Mouse (Mus musculus) hindbrain, embryonic 10.5 days (tissue): ENCODE data around the gene Nlk. TPM values are rescaled to one million over a fixed set of nuclear protein-coding genes. Genes with fewer than 3 reads are reported as not detected.

Experiments used
- DNase-seq: peaks from one replicate; pipeline ENCODE4 v3.0.0-alpha.2; 2017; ENCODE audit warnings: low spot score
- H3K27ac ChIP-seq: fragments of 300-500 bp; sonication (generic); 2 replicates; pipeline ENCODE4 v1.5.1; 2016; ENCODE audit warnings: mild to moderate bottlenecking, moderate library complexity
- H3K27me3 ChIP-seq: fragments of 300-500 bp; sonication (generic); 2 replicates; pipeline ENCODE4 v1.6.1; 2016; ENCODE audit warnings: mild to moderate bottlenecking; ENCODE audit not compliant: poor library complexity, insufficient read depth, severe bottlenecking
- H3K36me3 ChIP-seq: fragments of 300-500 bp; sonication (generic); 2 replicates; pipeline ENCODE4 v1.6.1; 2016; ENCODE audit warnings: mild to moderate bottlenecking, moderate library complexity
- H3K4me1 ChIP-seq: fragments of 300-500 bp; sonication (generic); replicated peaks from 2 replicates; pipeline ENCODE4 v1.6.1; 2016; ENCODE audit warnings: mild to moderate bottlenecking
- H3K4me3 ChIP-seq: fragments of 300-500 bp; sonication (generic); 2 replicates; pipeline ENCODE4 v1.5.1; 2016; ENCODE audit warnings: mild to moderate bottlenecking, moderate library complexity
- H3K9me3 ChIP-seq: fragments of 300-500 bp; sonication (generic); 2 replicates; pipeline ENCODE4 v1.6.1; 2016; ENCODE audit warnings: mild to moderate bottlenecking, moderate library complexity
- WGBS: fragments of 180-500 bp; shearing (Covaris S2); methylation state at CpG from one replicate; pipeline ENCODE4 v1.1.7; 2016; 5-methylcytosine and 5-hydroxymethylcytosine counted together
- polyA plus RNA-seq: library from polyadenylated mRNA; unstranded; fragments of >200 nt; fragmentation: Nextera tagmentation; extraction: Ambion mirVana; gene quantifications from 2 replicates; pipeline ENCODE4 v1.2.1, GENCODE M21; 2016

Gene Nlk
- 17.1 and 18.7 TPM in 2 replicates for polyA plus RNA-seq

GRCm38 (mm10) chr11:78696777-78697752 is at the start of gene Nlk:
TSS of gene Nlk (minus strand) at chr11:78697373.
- Histone ChIP-seq H3K27me3 (peaks cover 4% of the 10 kb centered on the region; the same call in 1 of the 2 replicates), H3K9me3 (no peaks in the 10 kb centered on the region), H3K4me3 (peak within 1 kb of the TSS; percentile 84), H3K27ac (peak within 1 kb of the TSS; percentile 97), H3K4me1 (peaks cover 34% of the 10 kb centered on the region), H3K36me3 (peaks cover 16% of the 10 kb centered on the region; the same call in 1 of the 2 replicates)
- DNase-seq, result peak; percentile 99
- under 1% methylated on average over 55 of the region's 65 CpGs for WGBS

- Histone ChIP-seq H3K4me3 (no peak overlapping the region), H3K36me3 (peaks cover 23% of the 10 kb centered on the region), H3K27ac (no peak overlapping the region), H3K9me3 (no peaks in the 10 kb centered on the region), H3K4me1 (peaks cover 9% of the 10 kb centered on the region), H3K27me3 (peaks cover 5% of the 10 kb centered on the region; the same call in 1 of the 2 replicates)
- WGBS, result 91% methylated on average over 7 of the region's 7 CpGs
- DNase-seq, result no peak
Measured at GRCm38 (mm10) chr11:78746264-78746663, 49.1 kb upstream of the Nlk start.

DNA sequence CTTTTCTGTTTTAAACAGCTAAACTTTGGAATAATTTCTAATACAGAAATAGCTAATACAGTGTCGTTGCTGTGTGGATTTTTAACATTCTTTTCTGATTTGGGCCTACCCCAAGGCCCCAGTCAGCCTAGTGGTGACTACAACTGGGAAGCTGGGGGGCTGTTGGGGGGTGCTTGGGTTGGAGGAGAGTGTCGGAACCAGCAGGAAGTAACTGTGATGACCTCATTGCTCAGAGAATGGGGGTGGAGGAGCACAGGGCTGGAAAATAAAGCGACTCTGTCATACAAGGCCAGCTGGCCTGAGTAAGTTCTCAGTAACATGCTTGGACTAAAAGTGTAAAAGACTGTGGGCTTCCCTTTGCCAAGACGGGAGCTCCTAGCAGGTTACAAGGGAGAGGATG is 48.3 kb upstream of the Nlk start:
- no peaks in the 10 kb centered on the region for H3K9me3 ChIP-seq
- H3K27ac ChIP-seq, result no peak overlapping the region
- no peak for DNase-seq
- peaks cover 23% of the 10 kb centered on the region for H3K36me3 ChIP-seq
- WGBS, result 78% methylated on average over 4 of the region's 4 CpGs
- peaks cover under 1% of the 10 kb centered on the region for H3K4me1 ChIP-seq
- no peak overlapping the region for H3K4me3 ChIP-seq
- peaks cover 11% of the 10 kb centered on the region for H3K27me3 ChIP-seq

DNA sequence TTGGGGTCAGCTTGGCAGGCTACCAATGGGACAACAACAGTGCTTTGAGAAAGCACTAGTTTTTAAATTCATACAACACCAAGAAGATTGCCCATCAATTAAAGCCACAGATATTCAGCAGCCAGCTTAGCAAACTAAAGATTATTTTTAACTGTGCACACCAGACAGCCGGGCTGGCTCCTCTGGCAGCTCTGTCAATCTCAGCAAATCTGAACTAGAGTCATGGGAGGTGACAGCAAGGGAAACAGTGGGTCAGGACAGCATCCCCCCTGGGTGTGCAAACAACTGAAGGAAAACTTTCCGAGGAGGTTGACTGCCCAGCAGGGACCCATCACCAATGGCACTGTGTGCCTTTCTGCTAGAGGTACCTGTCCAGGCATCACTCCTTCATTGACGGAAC is 45.3 kb upstream of the Nlk start:
- Histone ChIP-seq H3K27me3 (peaks cover 40% of the 10 kb centered on the region), H3K4me1 (peaks cover 2% of the 10 kb centered on the region; the same call in 1 of the 2 replicates), H3K27ac (no peak overlapping the region), H3K9me3 (no peaks in the 10 kb centered on the region), H3K36me3 (no peaks in the 10 kb centered on the region), H3K4me3 (no peak overlapping the region)
- DNase-seq, result no peak
- WGBS, result 69% methylated on average over 3 of the region's 3 CpGs

DNA sequence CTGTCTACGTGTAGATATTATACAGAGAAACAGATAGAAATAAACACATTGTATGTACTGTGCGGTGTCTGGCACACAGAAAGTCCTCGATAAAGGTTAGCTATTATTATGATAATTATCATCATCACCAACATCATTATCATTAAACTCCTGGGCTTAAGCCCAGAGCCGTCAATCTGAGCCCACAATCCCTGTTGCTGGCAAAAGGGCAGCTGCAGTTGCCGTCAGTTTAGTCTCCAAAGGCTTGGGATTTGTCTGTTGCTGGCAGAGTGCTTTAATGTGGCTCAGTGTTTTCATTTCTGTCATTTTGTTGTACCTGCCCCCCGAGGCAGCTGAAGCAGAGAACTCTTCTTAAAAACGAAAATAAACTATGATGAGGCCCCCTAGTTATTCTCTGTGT is 44.8 kb upstream of the Nlk start:
- H3K36me3 ChIP-seq, result no peaks in the 10 kb centered on the region
- WGBS, result 71% methylated on average over 7 of the region's 7 CpGs
- no peak overlapping the region for H3K4me3 ChIP-seq
- H3K27me3 ChIP-seq, result peaks cover 40% of the 10 kb centered on the region
- peaks cover 7% of the 10 kb centered on the region for H3K4me1 ChIP-seq
- no peak for DNase-seq
- H3K27ac ChIP-seq, result no peak overlapping the region
- no peaks in the 10 kb centered on the region for H3K9me3 ChIP-seq

GRCm38 (mm10) chr11:78739361-78739760 is 42.2 kb upstream of the Nlk start:
- no peak overlapping the region for H3K27ac ChIP-seq
- peaks cover 13% of the 10 kb centered on the region for H3K4me1 ChIP-seq
- no peak for DNase-seq
- H3K4me3 ChIP-seq, result no peak overlapping the region
- H3K36me3 ChIP-seq, result no peaks in the 10 kb centered on the region
- peaks cover 59% of the 10 kb centered on the region for H3K27me3 ChIP-seq
- no peaks in the 10 kb centered on the region for H3K9me3 ChIP-seq

- no peak overlapping the region for H3K27ac ChIP-seq
- H3K27me3 ChIP-seq, result peaks cover 62% of the 10 kb centered on the region
- H3K4me1 ChIP-seq, result peaks cover 13% of the 10 kb centered on the region
- WGBS, result 43% methylated on average over 3 of the region's 3 CpGs
- no peaks in the 10 kb centered on the region for H3K36me3 ChIP-seq
- H3K4me3 ChIP-seq, result no peak overlapping the region
- DNase-seq, result no peak
- H3K9me3 ChIP-seq, result no peaks in the 10 kb centered on the region
Measured at GRCm38 (mm10) chr11:78736877-78737408, 39.8 kb upstream of the Nlk start.

DNA sequence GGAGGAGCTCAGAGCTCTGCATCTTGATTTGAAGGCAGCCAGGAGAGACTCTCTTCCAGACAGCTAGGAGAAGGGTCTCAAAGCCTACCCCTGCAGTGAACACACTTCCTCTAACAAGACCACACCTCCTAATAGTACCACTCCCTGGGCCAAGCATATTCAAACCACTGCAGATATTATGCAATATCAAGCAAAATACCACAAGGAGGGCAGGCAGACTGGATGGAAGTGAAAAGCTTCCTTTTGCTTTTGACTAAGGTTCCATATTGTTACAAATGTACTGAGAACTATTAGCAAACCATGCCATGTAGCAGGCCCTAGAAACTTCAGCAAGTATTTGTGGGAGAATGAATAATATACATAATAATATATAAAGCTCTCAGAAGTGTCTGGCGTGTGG is 38.0 kb upstream of the Nlk start:
- no peaks in the 10 kb centered on the region for H3K36me3 ChIP-seq
- peaks cover 13% of the 10 kb centered on the region for H3K4me1 ChIP-seq
- no peak overlapping the region for H3K4me3 ChIP-seq
- H3K27me3 ChIP-seq, result peaks cover 52% of the 10 kb centered on the region
- H3K9me3 ChIP-seq, result no peaks in the 10 kb centered on the region
- DNase-seq, result no peak
- no peak overlapping the region for H3K27ac ChIP-seq
- WGBS, result 94% methylated on average over 1 of the region's 1 CpGs

DNA sequence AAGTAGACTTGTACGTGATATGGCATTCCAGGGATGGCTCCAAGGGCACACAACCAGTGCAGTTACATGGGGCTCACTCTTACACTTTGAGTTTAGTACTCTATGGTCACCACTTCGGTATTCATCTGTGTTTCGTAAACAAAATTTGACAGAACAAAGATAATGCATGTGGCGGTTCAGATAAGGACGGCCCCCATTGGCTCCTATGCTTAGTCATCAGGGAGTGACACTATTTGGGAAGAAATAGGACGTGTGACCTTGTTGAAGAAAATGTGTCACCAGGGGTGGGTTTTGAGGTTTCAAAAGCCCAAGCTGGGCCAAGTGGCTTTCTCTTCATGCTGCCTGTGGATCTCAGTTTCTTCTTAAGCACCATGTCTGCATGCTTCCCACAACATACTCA is 35.4 kb upstream of the Nlk start:
- peaks cover 13% of the 10 kb centered on the region for H3K4me1 ChIP-seq
- WGBS, result 87% methylated on average over 6 of the region's 6 CpGs
- no peaks in the 10 kb centered on the region for H3K36me3 ChIP-seq
- DNase-seq, result no peak
- no peak overlapping the region for H3K4me3 ChIP-seq
- H3K27me3 ChIP-seq, result peaks cover 28% of the 10 kb centered on the region
- no peaks in the 10 kb centered on the region for H3K9me3 ChIP-seq
- no peak overlapping the region for H3K27ac ChIP-seq

DNA sequence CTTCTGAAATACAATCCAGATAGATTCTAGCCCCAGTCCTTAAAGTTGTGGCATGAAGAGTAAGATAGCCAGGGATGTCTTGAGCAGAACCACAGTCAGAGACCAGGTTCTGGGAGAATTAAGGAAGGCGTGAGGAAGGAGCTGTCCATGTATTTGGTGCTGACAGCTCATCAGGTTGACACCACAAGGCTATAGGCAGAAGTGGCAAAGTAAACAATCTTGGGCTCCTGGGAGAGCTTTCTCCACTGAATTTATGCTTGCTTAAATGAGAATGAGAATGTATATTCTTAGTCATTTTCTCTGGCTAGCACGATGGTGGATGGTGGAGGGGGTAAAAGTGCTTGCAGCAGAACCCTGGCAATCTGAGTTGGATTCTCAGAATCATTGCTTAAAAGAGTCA is 33.7 kb upstream of the Nlk start:
- H3K27ac ChIP-seq, result no peak overlapping the region
- H3K36me3 ChIP-seq, result no peaks in the 10 kb centered on the region
- H3K4me1 ChIP-seq, result no peaks in the 10 kb centered on the region
- DNase-seq, result no peak
- H3K27me3 ChIP-seq, result peaks cover 23% of the 10 kb centered on the region
- 31% methylated on average over 2 of the region's 2 CpGs for WGBS
- no peak overlapping the region for H3K4me3 ChIP-seq
- H3K9me3 ChIP-seq, result no peaks in the 10 kb centered on the region

GRCm38 (mm10) chr11:78728041-78728440 is 30.9 kb upstream of the Nlk start:
- H3K27ac ChIP-seq, result no peak overlapping the region
- H3K9me3 ChIP-seq, result no peaks in the 10 kb centered on the region
- 77% methylated on average over 4 of the region's 4 CpGs for WGBS
- no peak for DNase-seq
- H3K27me3 ChIP-seq, result no peaks in the 10 kb centered on the region
- H3K4me3 ChIP-seq, result no peak overlapping the region
- no peaks in the 10 kb centered on the region for H3K4me1 ChIP-seq
- no peaks in the 10 kb centered on the region for H3K36me3 ChIP-seq

GRCm38 (mm10) chr11:78726366-78726765 is 29.2 kb upstream of the Nlk start:
- H3K36me3 ChIP-seq, result no peaks in the 10 kb centered on the region

DNA sequence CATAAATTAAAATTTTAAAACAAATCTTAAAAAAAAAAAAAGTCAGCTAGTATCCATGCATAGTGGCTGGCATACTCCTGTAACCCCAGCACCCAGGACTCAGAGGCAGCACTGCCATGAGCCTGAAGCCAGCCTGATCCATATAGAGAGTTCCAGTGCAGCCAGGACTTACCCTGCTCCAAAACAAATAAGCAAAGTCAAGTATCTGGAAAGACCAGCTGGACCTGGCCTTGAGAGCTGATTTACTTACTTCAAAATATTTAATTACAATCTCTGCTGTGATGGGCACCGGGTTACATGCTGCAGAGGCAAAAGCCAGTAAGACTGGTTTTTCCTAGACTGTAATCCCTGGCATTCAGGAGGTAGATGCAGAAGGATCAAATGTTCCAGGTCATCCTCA is 27.6 kb upstream of the Nlk start:
- no peak overlapping the region for H3K27ac ChIP-seq
- H3K4me3 ChIP-seq, result no peak overlapping the region
- no peaks in the 10 kb centered on the region for H3K4me1 ChIP-seq

More at GRCm38 (mm10) chr11:78726366-78726765, 29.2 kb upstream of the Nlk start:
- Histone ChIP-seq H3K4me1 (no peaks in the 10 kb centered on the region), H3K27me3 (no peaks in the 10 kb centered on the region), H3K27ac (no peak overlapping the region), H3K9me3 (no peaks in the 10 kb centered on the region), H3K4me3 (no peak overlapping the region)
- WGBS, result 85% methylated on average over 3 of the region's 3 CpGs
- DNase-seq, result no peak

More for the DNA sequence above, 27.6 kb upstream of the Nlk start:
- DNase-seq, result no peak
- no peaks in the 10 kb centered on the region for H3K9me3 ChIP-seq
- WGBS, result 84% methylated on average over 1 of the region's 1 CpGs
- H3K27me3 ChIP-seq, result no peaks in the 10 kb centered on the region
- no peaks in the 10 kb centered on the region for H3K36me3 ChIP-seq
